In the genomic region with DNA sequence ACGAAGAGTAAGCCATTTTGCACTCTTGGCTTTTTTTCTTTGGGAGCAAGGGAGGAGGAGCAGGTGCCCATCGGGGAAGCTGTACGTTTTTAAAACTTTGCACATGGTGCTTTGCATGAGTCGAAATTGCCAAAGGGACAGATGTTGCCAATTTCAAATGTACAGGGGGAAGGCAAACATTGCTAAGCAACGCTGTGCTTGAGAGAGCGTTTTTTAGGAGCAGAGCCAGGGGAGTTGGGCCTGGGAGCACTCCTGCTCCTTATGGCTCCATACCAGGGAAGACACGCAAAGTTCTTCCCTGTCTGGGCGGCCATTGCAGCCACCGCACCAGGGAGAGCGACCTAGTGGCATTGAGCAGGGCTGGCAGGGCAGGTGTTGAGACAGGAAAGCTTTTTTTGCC, we compare ENCODE assay signal across 12 mouse cellular contexts.
DNase-seq lines count a peak whose midpoint lies in the region; ATAC-seq and TF ChIP-seq lines count a peak whose summit lies in the region.
"Had no signal": no experiment of that assay in that cellular context is flagged by ENCODE, and none has a peak within 500 bp of the region (broad histone marks: within the 10 kb centered on the region; RNA-seq: fewer than 3 reads in every experiment).

No protein-coding gene starts in this region.

- ATAC-seq in forebrain, embryonic 13.5 days: peak; percentile 58
- no peak for ATAC-seq in forebrain, embryonic 11.5 days (replicated peaks; ENCODE audit: low FRiP score)
- ATAC-seq in embryonic facial prominence, embryonic 13.5 days (ENCODE audit: insufficient number of reproducible peaks, insufficient read depth, low FRiP score, low TSS enrichment, low read depth): no peak
- no peak; the same call in 1 of the 2 replicates for ATAC-seq in neural tube, embryonic 15.5 days (ENCODE audit: low FRiP score)

- 57% methylated on average over 10 of the region's 10 CpGs for WGBS in forebrain, embryonic 13.5 days
- WGBS in forebrain, embryonic 11.5 days: 74% methylated on average over 10 of the region's 10 CpGs
- 39% methylated on average over 10 of the region's 10 CpGs for WGBS in embryonic facial prominence, embryonic 13.5 days
- WGBS in neural tube, embryonic 15.5 days: 44% methylated on average over 10 of the region's 10 CpGs

- DNase-seq in forebrain, embryonic 11.5 days (ENCODE audit: low spot score): no peak
- peak; percentile 40 to 49 for DNase-seq in left cerebral cortex, adult 18-20 months (ENCODE audit: low spot score in 2 of 2)
- no peak for DNase-seq in left cerebral cortex, adult 2 months (ENCODE audit: extremely low spot score in 1 of 2, low spot score in 2 of 2)
- DNase-seq in lung, postnatal 14 days: no peak
- no peak for DNase-seq in heart, postnatal 14 days
- DNase-seq: kidney, postnatal 4 days; thymus, postnatal 36 days had no signal

- H3K4me3 ChIP-seq in forebrain, embryonic 13.5 days: no peak overlapping the region
- no peak overlapping the region for H3K4me3 ChIP-seq in forebrain, embryonic 11.5 days (ENCODE audit: low read depth, low read length)
- no peak overlapping the region for H3K4me3 ChIP-seq in left cerebral cortex, adult 2 months
- H3K4me3 ChIP-seq in embryonic facial prominence, embryonic 13.5 days: no peak overlapping the region
- H3K4me3 ChIP-seq in neural tube, embryonic 15.5 days (replicated peaks): no peak overlapping the region
- H3K4me3 ChIP-seq: liver, embryonic 15.5 days had no signal

- no peak overlapping the region for H3K27ac ChIP-seq in forebrain, embryonic 13.5 days
- no peak overlapping the region for H3K27ac ChIP-seq in forebrain, embryonic 11.5 days (ENCODE audit: low read depth, low read length)
- H3K27ac ChIP-seq in left cerebral cortex, adult 2 months: no peak overlapping the region
- H3K27ac ChIP-seq in embryonic facial prominence, embryonic 13.5 days: peak overlapping the region; percentile 60; the same call in 1 of the 2 replicates
- peak overlapping the region; percentile 54; the same call in 1 of the 2 replicates for H3K27ac ChIP-seq in neural tube, embryonic 15.5 days (replicated peaks)
- H3K27ac ChIP-seq: liver, embryonic 15.5 days had no signal

- H3K27me3 ChIP-seq in forebrain, embryonic 13.5 days: no peaks in the 10 kb centered on the region
- no peaks in the 10 kb centered on the region for H3K27me3 ChIP-seq in forebrain, embryonic 11.5 days (ENCODE audit: control insufficient read depth, insufficient read depth, low read length)
- no peaks in the 10 kb centered on the region for H3K27me3 ChIP-seq in embryonic facial prominence, embryonic 13.5 days
- H3K27me3 ChIP-seq in neural tube, embryonic 15.5 days (replicated peaks): no peaks in the 10 kb centered on the region
- H3K27me3 ChIP-seq: liver, embryonic 15.5 days had no signal

- H3K4me1 ChIP-seq in forebrain, embryonic 13.5 days: peaks cover 11% of the 10 kb centered on the region
- H3K4me1 ChIP-seq in forebrain, embryonic 11.5 days (replicated peaks; ENCODE audit: control insufficient read depth, insufficient read depth, low read length): no peaks in the 10 kb centered on the region
- H3K4me1 ChIP-seq in embryonic facial prominence, embryonic 13.5 days: peaks cover 20% of the 10 kb centered on the region
- peaks cover 19% of the 10 kb centered on the region for H3K4me1 ChIP-seq in neural tube, embryonic 15.5 days

- H3K4me2 ChIP-seq in forebrain, embryonic 13.5 days: 0 out of 2 replicates have a peak overlapping the region, but pooled peaks have one; percentile 12
- no peak overlapping the region for H3K4me2 ChIP-seq in forebrain, embryonic 11.5 days (ENCODE audit: low read depth, low read length, severe bottlenecking)
- H3K4me2 ChIP-seq in embryonic facial prominence, embryonic 13.5 days: peak overlapping the region; percentile 24; the same call in 1 of the 2 replicates
- no peak overlapping the region for H3K4me2 ChIP-seq in neural tube, embryonic 15.5 days
- H3K4me2 ChIP-seq: liver, embryonic 15.5 days; midbrain, embryonic 11.5 days had no signal

- intact Hi-C loops in left cerebral cortex, adult 2 months (cut with DNase I): no loop called here
- intact Hi-C loops in heart, postnatal 14 days (cut with DNase I): no loop called here

- H3K9ac ChIP-seq in forebrain, embryonic 13.5 days: no peak overlapping the region
- H3K9ac ChIP-seq in forebrain, embryonic 11.5 days (ENCODE audit: low read length): no peak overlapping the region
- H3K9ac ChIP-seq in embryonic facial prominence, embryonic 13.5 days: peak overlapping the region; percentile 11; the same call in 1 of the 2 replicates
- no peak overlapping the region for H3K9ac ChIP-seq in neural tube, embryonic 15.5 days (replicated peaks)
- H3K9ac ChIP-seq: liver, embryonic 15.5 days had no signal

- H3K9me3 ChIP-seq in forebrain, embryonic 13.5 days (replicated peaks): no peaks in the 10 kb centered on the region
- H3K9me3 ChIP-seq in forebrain, embryonic 11.5 days (ENCODE audit: control insufficient read depth, low read length): no peaks in the 10 kb centered on the region
- no peaks in the 10 kb centered on the region for H3K9me3 ChIP-seq in embryonic facial prominence, embryonic 13.5 days
- no peaks in the 10 kb centered on the region for H3K9me3 ChIP-seq in neural tube, embryonic 15.5 days (replicated peaks)
- H3K9me3 ChIP-seq: liver, embryonic 15.5 days had no signal

- no peaks in the 10 kb centered on the region for H3K36me3 ChIP-seq in forebrain, embryonic 13.5 days (ENCODE audit: poor library complexity, severe bottlenecking)
- H3K36me3 ChIP-seq in forebrain, embryonic 11.5 days (ENCODE audit: control insufficient read depth, insufficient read depth, low read length): no peaks in the 10 kb centered on the region
- no peaks in the 10 kb centered on the region for H3K36me3 ChIP-seq in embryonic facial prominence, embryonic 13.5 days
- H3K36me3 ChIP-seq in neural tube, embryonic 15.5 days: no peaks in the 10 kb centered on the region

- TF ChIP-seq CTCF in left cerebral cortex, adult 2 months (IDR thresholded peaks at IDR 0.05): no peak

Comparison
In these comparisons a context has a peak if more than half of its experiments do, and no peak if none do; other contexts are left out.
1. H3K4me2 ChIP-seq: peak in forebrain, embryonic 13.5 days (single experiment) and embryonic facial prominence, embryonic 13.5 days (single experiment); none in forebrain, embryonic 11.5 days (single experiment) and neural tube, embryonic 15.5 days (single experiment).
2. DNase-seq: peak in left cerebral cortex, adult 18-20 months (2 of 2); none in forebrain, embryonic 11.5 days (single experiment), left cerebral cortex, adult 2 months (0 of 2), lung, postnatal 14 days (single experiment) and heart, postnatal 14 days (0 of 2).
3. H3K27ac ChIP-seq: peak in embryonic facial prominence, embryonic 13.5 days (single experiment) and neural tube, embryonic 15.5 days (single experiment); none in forebrain, embryonic 13.5 days (single experiment), forebrain, embryonic 11.5 days (single experiment) and left cerebral cortex, adult 2 months (single experiment).